18 mouse cellular contexts compared by ENCODE assay signal in the genomic region with DNA sequence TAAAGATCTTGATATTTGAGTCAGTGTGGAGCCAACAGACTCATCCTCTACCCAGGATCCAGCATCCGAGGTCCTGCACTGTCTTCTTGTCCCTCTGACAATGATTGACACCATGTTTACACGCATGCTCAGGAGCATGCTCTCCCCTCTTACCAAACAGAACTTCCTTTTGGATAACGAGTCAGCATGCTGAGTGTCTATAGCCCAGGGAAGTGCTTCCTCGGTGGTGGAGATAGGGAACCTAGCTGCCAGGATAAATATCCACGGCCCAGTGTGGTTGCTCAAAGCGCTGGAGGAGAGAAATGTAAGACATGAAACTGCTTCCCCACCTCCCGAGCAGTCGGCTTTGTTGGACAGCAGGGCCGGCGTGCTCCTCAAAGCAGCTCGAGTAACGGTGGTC.
DNase-seq lines count a peak whose midpoint lies in the region; ATAC-seq lines count a peak whose summit lies in the region.
"Had no signal": no experiment of that assay in that cellular context is flagged by ENCODE, and none has a peak within 500 bp of the region (broad histone marks: within the 10 kb centered on the region; RNA-seq: fewer than 3 reads in every experiment).

No protein-coding gene starts in this region.

- H3K27me3 ChIP-seq in hindbrain, embryonic 10.5 days (ENCODE audit: insufficient read depth, poor library complexity, severe bottlenecking) = no peaks in the 10 kb centered on the region
- no peaks in the 10 kb centered on the region for H3K27me3 ChIP-seq in hindbrain, embryonic 12.5 days
- no peaks in the 10 kb centered on the region for H3K27me3 ChIP-seq in midbrain, embryonic 11.5 days (ENCODE audit: control insufficient read depth, insufficient read depth, low read length)
- H3K27me3 ChIP-seq in midbrain, embryonic 14.5 days (ENCODE audit: control insufficient read depth, insufficient read depth, low read length) = no peaks in the 10 kb centered on the region
- no peaks in the 10 kb centered on the region for H3K27me3 ChIP-seq in heart, embryonic 15.5 days
- no peaks in the 10 kb centered on the region for H3K27me3 ChIP-seq in forebrain, embryonic 11.5 days (ENCODE audit: control insufficient read depth, insufficient read depth, low read length)
- H3K27me3 ChIP-seq: forebrain, embryonic 13.5 days; Patski had no signal

- no peak for ATAC-seq in hindbrain, embryonic 12.5 days (ENCODE audit: low FRiP score)
- no peak for ATAC-seq in midbrain, embryonic 11.5 days (ENCODE audit: low FRiP score)
- no peak for ATAC-seq in midbrain, embryonic 14.5 days (ENCODE audit: low FRiP score, low TSS enrichment)
- peak; percentile 50; the same call in 1 of the 2 replicates for ATAC-seq in heart, embryonic 15.5 days (replicated peaks; ENCODE audit: insufficient number of reproducible peaks, insufficient read depth, low FRiP score, low read depth)
- ATAC-seq in forebrain, embryonic 11.5 days (replicated peaks; ENCODE audit: low FRiP score) = no peak
- ATAC-seq: activated CD4-positive, CD25-positive, alpha-beta regulatory T cell, adult 4 months; forebrain, embryonic 13.5 days; hindbrain, postnatal 0 days; Patski had no signal

- H3K27ac ChIP-seq in hindbrain, embryonic 10.5 days = no peak overlapping the region
- H3K27ac ChIP-seq in hindbrain, embryonic 12.5 days = no peak overlapping the region
- no peak overlapping the region for H3K27ac ChIP-seq in midbrain, embryonic 11.5 days (ENCODE audit: low read depth, low read length)
- no peak overlapping the region for H3K27ac ChIP-seq in midbrain, embryonic 14.5 days (replicated peaks; ENCODE audit: low read depth, low read length)
- peak overlapping the region; percentile 46 for H3K27ac ChIP-seq in heart, embryonic 15.5 days
- H3K27ac ChIP-seq in forebrain, embryonic 11.5 days (ENCODE audit: low read depth, low read length) = no peak overlapping the region
- H3K27ac ChIP-seq: forebrain, embryonic 13.5 days; hindbrain, postnatal 0 days; midbrain, embryonic 10.5 days had no signal

- no peak overlapping the region for H3K9ac ChIP-seq in hindbrain, embryonic 12.5 days
- H3K9ac ChIP-seq in midbrain, embryonic 11.5 days (ENCODE audit: low read length) = no peak overlapping the region
- H3K9ac ChIP-seq in midbrain, embryonic 14.5 days (replicated peaks; ENCODE audit: low read length) = no peak overlapping the region
- no peak overlapping the region for H3K9ac ChIP-seq in heart, embryonic 15.5 days
- H3K9ac ChIP-seq in forebrain, embryonic 11.5 days (ENCODE audit: low read length) = no peak overlapping the region
- H3K9ac ChIP-seq: forebrain, embryonic 13.5 days; lung, embryonic 14.5 days had no signal

- whole genome bisulfite sequencing in hindbrain, embryonic 10.5 days = 73% methylated on average over 12 of the region's 12 CpGs
- 61% methylated on average over 12 of the region's 12 CpGs for WGBS in hindbrain, embryonic 12.5 days
- 81% methylated on average over 12 of the region's 12 CpGs for WGBS in midbrain, embryonic 11.5 days
- 71% methylated on average over 12 of the region's 12 CpGs for WGBS in midbrain, embryonic 14.5 days
- 51% methylated on average over 12 of the region's 12 CpGs for WGBS in heart, embryonic 15.5 days
- 77% methylated on average over 12 of the region's 12 CpGs for WGBS in forebrain, embryonic 11.5 days

- H3K36me3 ChIP-seq in hindbrain, embryonic 10.5 days = no peaks in the 10 kb centered on the region
- H3K36me3 ChIP-seq in hindbrain, embryonic 12.5 days = no peaks in the 10 kb centered on the region
- no peaks in the 10 kb centered on the region for H3K36me3 ChIP-seq in midbrain, embryonic 11.5 days (ENCODE audit: control insufficient read depth, insufficient read depth, low read length)
- H3K36me3 ChIP-seq in midbrain, embryonic 14.5 days (ENCODE audit: control insufficient read depth, insufficient read depth, low read length) = no peaks in the 10 kb centered on the region
- no peaks in the 10 kb centered on the region for H3K36me3 ChIP-seq in heart, embryonic 15.5 days
- no peaks in the 10 kb centered on the region for H3K36me3 ChIP-seq in forebrain, embryonic 11.5 days (ENCODE audit: control insufficient read depth, insufficient read depth, low read length)
- H3K36me3 ChIP-seq: midbrain, embryonic 10.5 days had no signal

- H3K4me3 ChIP-seq in hindbrain, embryonic 10.5 days = no peak overlapping the region
- no peak overlapping the region for H3K4me3 ChIP-seq in hindbrain, embryonic 12.5 days
- H3K4me3 ChIP-seq in midbrain, embryonic 11.5 days (ENCODE audit: low read depth, low read length) = no peak overlapping the region
- no peak overlapping the region for H3K4me3 ChIP-seq in midbrain, embryonic 14.5 days (replicated peaks; ENCODE audit: low read depth, low read length)
- no peak overlapping the region for H3K4me3 ChIP-seq in heart, embryonic 15.5 days
- H3K4me3 ChIP-seq in forebrain, embryonic 11.5 days (ENCODE audit: low read depth, low read length) = no peak overlapping the region
- H3K4me3 ChIP-seq: forebrain, embryonic 13.5 days; midbrain, embryonic 10.5 days had no signal

- no peaks in the 10 kb centered on the region; the same call in 1 of the 2 replicates for H3K4me1 ChIP-seq in hindbrain, embryonic 10.5 days (replicated peaks)
- H3K4me1 ChIP-seq in hindbrain, embryonic 12.5 days = no peaks in the 10 kb centered on the region
- no peaks in the 10 kb centered on the region for H3K4me1 ChIP-seq in midbrain, embryonic 11.5 days (ENCODE audit: control insufficient read depth, insufficient read depth, low read length)
- no peaks in the 10 kb centered on the region for H3K4me1 ChIP-seq in midbrain, embryonic 14.5 days (ENCODE audit: control insufficient read depth, insufficient read depth, low read length)
- peaks cover 35% of the 10 kb centered on the region for H3K4me1 ChIP-seq in heart, embryonic 15.5 days (replicated peaks)
- H3K4me1 ChIP-seq in forebrain, embryonic 11.5 days (replicated peaks; ENCODE audit: control insufficient read depth, insufficient read depth, low read length) = no peaks in the 10 kb centered on the region
- H3K4me1 ChIP-seq: forebrain, embryonic 13.5 days; midbrain, embryonic 10.5 days had no signal

- H3K9me3 ChIP-seq in hindbrain, embryonic 10.5 days = no peaks in the 10 kb centered on the region
- H3K9me3 ChIP-seq in hindbrain, embryonic 12.5 days (replicated peaks) = no peaks in the 10 kb centered on the region
- H3K9me3 ChIP-seq in midbrain, embryonic 11.5 days (ENCODE audit: control insufficient read depth, low read length) = no peaks in the 10 kb centered on the region
- H3K9me3 ChIP-seq in midbrain, embryonic 14.5 days (ENCODE audit: control insufficient read depth, low read length) = no peaks in the 10 kb centered on the region
- no peaks in the 10 kb centered on the region for H3K9me3 ChIP-seq in heart, embryonic 15.5 days (replicated peaks)
- H3K9me3 ChIP-seq in forebrain, embryonic 11.5 days (ENCODE audit: control insufficient read depth, low read length) = no peaks in the 10 kb centered on the region
- H3K9me3 ChIP-seq: forebrain, embryonic 13.5 days; midbrain, embryonic 10.5 days had no signal

- DNase-seq in hindbrain, embryonic 10.5 days (ENCODE audit: low spot score) = peak; percentile 4
- peak; percentile 77 for DNase-seq in midbrain, embryonic 11.5 days (ENCODE audit: low spot score, missing footprints)
- DNase-seq in midbrain, embryonic 14.5 days = no peak
- peak; percentile 18 for DNase-seq in yolk sac, embryonic 10.5 days (ENCODE audit: low spot score)
- no peak for DNase-seq in testis, postnatal 10 days (ENCODE audit: low spot score)
- no peak for DNase-seq in forebrain, embryonic 11.5 days (ENCODE audit: low spot score)
- DNase-seq: adrenal gland, postnatal 25 days; kidney, adult 2 months; lung, embryonic 14.5 days; lung, postnatal 4 days; thymus, postnatal 36 days had no signal

- no peak overlapping the region for H3K4me2 ChIP-seq in hindbrain, embryonic 12.5 days (replicated peaks)
- H3K4me2 ChIP-seq in midbrain, embryonic 11.5 days = no peak overlapping the region
- no peak overlapping the region for H3K4me2 ChIP-seq in midbrain, embryonic 14.5 days (ENCODE audit: low read length)
- no peak overlapping the region for H3K4me2 ChIP-seq in heart, embryonic 15.5 days
- H3K4me2 ChIP-seq in forebrain, embryonic 11.5 days (ENCODE audit: low read depth, low read length, severe bottlenecking) = no peak overlapping the region
- H3K4me2 ChIP-seq: forebrain, embryonic 13.5 days; lung, embryonic 14.5 days had no signal

Comparison
In these comparisons a context has a peak if more than half of its experiments do, and no peak if none do; other contexts are left out.
1. DNase-seq: peak in hindbrain, embryonic 10.5 days (single experiment), midbrain, embryonic 11.5 days (single experiment) and yolk sac, embryonic 10.5 days (single experiment); none in midbrain, embryonic 14.5 days (single experiment), testis, postnatal 10 days (single experiment) and forebrain, embryonic 11.5 days (single experiment).